ENCODE assay signal across 10 mouse cellular contexts in the genomic region with DNA sequence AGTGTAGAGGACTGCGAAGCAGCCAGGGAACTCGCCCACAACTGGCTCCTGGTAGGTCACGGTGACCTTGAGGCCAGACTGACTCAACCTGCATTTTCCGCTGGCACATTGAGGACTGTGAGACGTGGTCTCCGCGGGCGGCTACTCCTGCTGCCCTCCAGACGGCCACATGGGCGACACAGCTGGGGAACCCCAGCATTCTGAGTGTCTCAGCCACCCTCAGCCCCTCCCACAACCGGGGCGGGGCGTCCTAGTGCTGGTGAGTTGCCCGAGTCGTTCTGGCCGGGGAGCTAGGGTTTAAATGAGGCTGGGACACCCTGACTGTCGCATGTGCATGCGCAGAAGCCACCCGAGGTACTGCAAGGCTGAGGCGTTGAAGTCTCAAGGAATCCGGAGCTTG.
A peak's percentile ranks its signal among the peaks of the same experiment; 100 is the strongest.
DNase-seq lines count a peak whose midpoint lies in the region; ATAC-seq lines count a peak whose summit lies in the region.
"Had no signal": no experiment of that assay in that cellular context is flagged by ENCODE, and none has a peak within 500 bp of the region (broad histone marks: within the 10 kb centered on the region; RNA-seq: fewer than 3 reads in every experiment).

No protein-coding gene starts in this region.

- H3K27me3 ChIP-seq in liver, embryonic 13.5 days: no peaks in the 10 kb centered on the region
- H3K27me3 ChIP-seq in liver, embryonic 12.5 days (replicated peaks): no peaks in the 10 kb centered on the region
- no peaks in the 10 kb centered on the region for H3K27me3 ChIP-seq in forebrain, embryonic 12.5 days

- intact Hi-C loops in gastrocnemius, postnatal 36 days (cut with DNase I): no loop called here

- H3K9me3 ChIP-seq in liver, embryonic 13.5 days (replicated peaks): no peaks in the 10 kb centered on the region; the same call in 1 of the 2 replicates
- 0 out of 2 replicates have a peak, but pooled peaks cover 8% of the 10 kb centered on the region for H3K9me3 ChIP-seq in liver, embryonic 12.5 days (replicated peaks)
- H3K9me3 ChIP-seq in forebrain, embryonic 12.5 days: no peaks in the 10 kb centered on the region
- H3K9me3 ChIP-seq: midbrain, embryonic 12.5 days had no signal

- WGBS in liver, embryonic 13.5 days (ENCODE audit: insufficient replicate concordance): 78% methylated on average over 21 of the region's 21 CpGs
- 79% methylated on average over 21 of the region's 21 CpGs for WGBS in liver, embryonic 12.5 days (ENCODE audit: insufficient replicate concordance)
- 93% methylated on average over 21 of the region's 21 CpGs for WGBS in forebrain, embryonic 12.5 days

- ATAC-seq in liver, embryonic 13.5 days (ENCODE audit: low read depth): no peak
- no peak for ATAC-seq in liver, embryonic 12.5 days
- no peak for ATAC-seq in forebrain, embryonic 12.5 days (ENCODE audit: low FRiP score)

- no peaks in the 10 kb centered on the region for H3K36me3 ChIP-seq in liver, embryonic 13.5 days
- no peaks in the 10 kb centered on the region for H3K36me3 ChIP-seq in liver, embryonic 12.5 days
- H3K36me3 ChIP-seq in forebrain, embryonic 12.5 days (replicated peaks): no peaks in the 10 kb centered on the region
- H3K36me3 ChIP-seq: midbrain, embryonic 12.5 days had no signal

- no peak overlapping the region for H3K4me2 ChIP-seq in liver, embryonic 13.5 days
- H3K4me2 ChIP-seq in liver, embryonic 12.5 days: no peak overlapping the region
- no peak overlapping the region for H3K4me2 ChIP-seq in forebrain, embryonic 12.5 days
- H3K4me2 ChIP-seq: midbrain, embryonic 12.5 days had no signal

- no peak overlapping the region for H3K4me3 ChIP-seq in liver, embryonic 13.5 days (replicated peaks)
- H3K4me3 ChIP-seq in liver, embryonic 12.5 days: no peak overlapping the region
- H3K4me3 ChIP-seq in forebrain, embryonic 12.5 days (replicated peaks): no peak overlapping the region
- H3K4me3 ChIP-seq: layer of hippocampus, adult 2 months; midbrain, embryonic 12.5 days had no signal

- H3K4me1 ChIP-seq in liver, embryonic 13.5 days (replicated peaks): no peaks in the 10 kb centered on the region
- H3K4me1 ChIP-seq in liver, embryonic 12.5 days: no peaks in the 10 kb centered on the region
- H3K4me1 ChIP-seq in forebrain, embryonic 12.5 days: no peaks in the 10 kb centered on the region
- H3K4me1 ChIP-seq: midbrain, embryonic 12.5 days had no signal

- DNase-seq in liver, embryonic 13.5 days: peak; percentile 73
- DNase-seq in R1 (ENCODE audit: low read depth, low spot score): peak; percentile 81
- peak; percentile 32 for DNase-seq in gastrocnemius, postnatal 36 days
- peak; percentile 56 to 69 for DNase-seq in lung, postnatal 4 days
- no peak for DNase-seq in frontal cortex, postnatal 25 days (ENCODE audit: low spot score in 2 of 2)
- DNase-seq in layer of hippocampus, postnatal 25 days (ENCODE audit: extremely low spot score in 1 of 2, low spot score in 1 of 2): no peak

- H3K27ac ChIP-seq in liver, embryonic 13.5 days: no peak overlapping the region
- no peak overlapping the region for H3K27ac ChIP-seq in liver, embryonic 12.5 days
- no peak overlapping the region for H3K27ac ChIP-seq in forebrain, embryonic 12.5 days
- H3K27ac ChIP-seq: layer of hippocampus, adult 2 months; midbrain, embryonic 12.5 days had no signal

- H3K9ac ChIP-seq in liver, embryonic 13.5 days: no peak overlapping the region
- no peak overlapping the region for H3K9ac ChIP-seq in liver, embryonic 12.5 days
- H3K9ac ChIP-seq in forebrain, embryonic 12.5 days: no peak overlapping the region
- H3K9ac ChIP-seq: midbrain, embryonic 12.5 days had no signal

Comparison
In these comparisons a context has a peak if more than half of its experiments do, and no peak if none do; other contexts are left out.
1. DNase-seq: peak in liver, embryonic 13.5 days (single experiment), R1 (single experiment), gastrocnemius, postnatal 36 days (2 of 2) and lung, postnatal 4 days (2 of 2); none in frontal cortex, postnatal 25 days (0 of 2) and layer of hippocampus, postnatal 25 days (0 of 2).